Comparison of ENCODE assay signal across 8 mouse cellular contexts in the genomic region with DNA sequence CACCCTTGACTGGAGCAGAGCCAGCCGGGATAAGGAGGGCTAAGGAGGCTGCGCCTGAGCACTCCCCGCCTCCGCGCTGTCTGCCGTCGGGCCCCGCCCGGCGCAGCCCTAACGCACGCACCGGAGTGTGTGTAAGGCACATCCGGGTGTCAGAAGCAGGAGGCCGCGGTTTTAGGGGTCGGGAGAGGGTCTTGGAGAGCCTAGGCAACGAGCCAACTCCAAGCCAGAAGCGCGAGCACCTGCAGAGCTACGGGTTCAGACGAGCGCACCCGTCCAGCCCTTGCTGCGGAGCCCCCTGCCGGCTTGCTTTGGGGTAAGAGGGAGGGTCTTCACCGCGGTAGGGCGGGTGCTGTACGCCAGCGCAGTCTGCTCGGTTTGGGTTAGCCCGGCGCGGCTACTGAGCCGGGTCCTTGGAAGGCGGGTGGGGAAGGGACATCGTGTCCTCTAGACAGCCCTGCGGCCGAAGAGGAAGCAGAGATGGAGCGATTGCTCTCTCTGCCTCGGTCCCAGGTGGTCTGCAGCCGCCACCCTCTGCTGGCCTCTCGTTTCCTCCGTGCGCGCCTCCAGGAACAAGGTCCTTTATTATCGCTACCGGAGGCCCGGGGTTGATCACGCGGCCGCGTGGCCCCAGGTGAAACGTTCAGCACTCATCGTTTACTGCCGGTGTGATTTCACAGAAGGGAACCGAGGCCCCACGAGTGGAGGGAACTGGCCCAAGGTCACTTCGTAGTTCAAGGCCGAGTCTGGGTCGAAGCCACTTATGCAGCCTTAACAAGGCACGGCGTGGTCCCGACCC. TPM values are rescaled to one million over a fixed set of nuclear protein-coding genes. Genes with fewer than 3 reads are reported as not detected.
DNase-seq lines count a peak whose midpoint lies in the region; ATAC-seq and TF ChIP-seq lines count a peak whose summit lies in the region.

No protein-coding gene starts in this region.

- TF ChIP-seq CTCF in hindbrain, postnatal 0 days (IDR thresholded peaks at IDR 0.05; ENCODE audit: low read depth), result peak; percentile 55

- H3K4me2 ChIP-seq in forebrain, embryonic 15.5 days (replicated peaks), result peak overlapping the region; percentile 62
- peak overlapping the region; percentile 85 for H3K4me2 ChIP-seq in hindbrain, postnatal 0 days (ENCODE audit: low read depth, low read length)

- peak overlapping the region; percentile 90 for H3K9ac ChIP-seq in forebrain, embryonic 15.5 days (replicated peaks)
- H3K9ac ChIP-seq in hindbrain, postnatal 0 days (replicated peaks; ENCODE audit: low read length), result peak overlapping the region; percentile 87

- no peaks in the 10 kb centered on the region for H3K36me3 ChIP-seq in forebrain, embryonic 15.5 days
- H3K36me3 ChIP-seq in hindbrain, postnatal 0 days (ENCODE audit: insufficient read depth, low read length), result no peaks in the 10 kb centered on the region

- peaks cover 5% of the 10 kb centered on the region; the same call in 1 of the 2 replicates for H3K27me3 ChIP-seq in forebrain, embryonic 15.5 days
- no peaks in the 10 kb centered on the region for H3K27me3 ChIP-seq in hindbrain, postnatal 0 days (ENCODE audit: insufficient read depth, low read length)

- DNase-seq in MEL-GATA-1-ER (ENCODE audit: extremely low read depth, low read depth), result peak; percentile 57
- DNase-seq in hindbrain, postnatal 0 days (ENCODE audit: low spot score), result peak; percentile 89
- peak; percentile 74 to 90 for DNase-seq in left cerebral cortex, adult 8-10 months (ENCODE audit: low spot score in 2 of 2)
- DNase-seq in lung, postnatal 4 days, result peak; percentile 38 to 42
- DNase-seq in right cerebral cortex, postnatal 10 days (ENCODE audit: low spot score in 2 of 2), result peak; percentile 91 to 94
- peak; percentile 12 to 47 for DNase-seq in urinary bladder, postnatal 36 days (ENCODE audit: low spot score in 2 of 2)

- peaks cover 34% of the 10 kb centered on the region for H3K4me1 ChIP-seq in forebrain, embryonic 15.5 days
- peaks cover 8% of the 10 kb centered on the region for H3K4me1 ChIP-seq in hindbrain, postnatal 0 days (ENCODE audit: insufficient read depth, low read length)

- WGBS in forebrain, embryonic 15.5 days, result under 1% methylated on average over 65 of the region's 65 CpGs
- WGBS in hindbrain, postnatal 0 days, result under 1% methylated on average over 65 of the region's 65 CpGs

- peak overlapping the region; percentile 94 for H3K27ac ChIP-seq in forebrain, embryonic 15.5 days (replicated peaks)
- H3K27ac ChIP-seq in hindbrain, postnatal 0 days, result peak overlapping the region; percentile 97

- H3K4me3 ChIP-seq in forebrain, embryonic 15.5 days, result peak overlapping the region; percentile 83
- peak overlapping the region; percentile 71 for H3K4me3 ChIP-seq in hindbrain, postnatal 0 days (ENCODE audit: low read length)

- no peaks in the 10 kb centered on the region for H3K9me3 ChIP-seq in forebrain, embryonic 15.5 days
- no peaks in the 10 kb centered on the region for H3K9me3 ChIP-seq in hindbrain, postnatal 0 days (ENCODE audit: low read length)

- ATAC-seq in cerebellum, adult (ENCODE audit: insufficient number of reproducible peaks, low FRiP score, low TSS enrichment), result peak; percentile 46; the same call in 1 of the 2 replicates
- peak; percentile 74 for ATAC-seq in forebrain, embryonic 15.5 days (replicated peaks)
- ATAC-seq in hindbrain, postnatal 0 days, result peak; percentile 60

RNA-seq across cellular contexts. Expression of a gene that starts 6.8 kb away (rescaled TPM):
- polyA plus RNA-seq in forebrain, embryonic 15.5 days (2015; fragmentation: Nextera tagmentation; extraction: Ambion mirVana), result 132 and 144 TPM in 2 replicates
- total RNA-seq in hindbrain, postnatal 0 days (2014; rRNA removed), result 102 and 108 TPM in 2 replicates
- 134 and 137 TPM in 2 replicates for polyA plus RNA-seq in hindbrain, postnatal 0 days (2015; fragmentation: Nextera tagmentation; extraction: Ambion mirVana)
- total RNA-seq in left cerebral cortex, adult 8-10 months (2022), result 100 to 1,000 TPM in 1 of 4 experiments, 10 to 100 TPM in 3; 97.0 to 119 (median 97.8) TPM

Comparison
In these comparisons a context has a peak if more than half of its experiments do, and no peak if none do; other contexts are left out.
1. Peak in every context shown above with its lines: DNase-seq, ATAC-seq, H3K4me3 ChIP-seq and H3K27ac ChIP-seq.
2. DNase-seq: peak in every context shown above with its lines; median percentile 92 in right cerebral cortex, postnatal 10 days; 89 in hindbrain, postnatal 0 days; 82 in left cerebral cortex, adult 8-10 months; 57 in MEL-GATA-1-ER; 40 in lung, postnatal 4 days; 30 in urinary bladder, postnatal 36 days.